Mouse (Mus musculus) heart, postnatal 25 days (tissue): Measurements from ENCODE around the gene Miga1. TPM values are rescaled to one million over a fixed set of nuclear protein-coding genes. Genes with fewer than 3 reads are reported as not detected.

ENCODE experiments used
- DNase-seq: peaks from one replicate; pipeline ENCODE4 v3.0.0; 2022; ENCODE audit warnings: low spot score
- intact Hi-C: fragments of 180-260 bp; cut with DNase I; formaldehyde crosslinking; loops from one replicate; pipeline ENCODE4 v1.15.1; 2025
- total RNA-seq, 2 experiments: library from RNA; stranded (reverse); gene quantifications; 2 replicates each; pipeline ENCODE4 v1.2.3; 2021

Gene Miga1
- total RNA-seq, 2 experiments from 2014 or later: 9.6 to 10.3 TPM

DNA sequence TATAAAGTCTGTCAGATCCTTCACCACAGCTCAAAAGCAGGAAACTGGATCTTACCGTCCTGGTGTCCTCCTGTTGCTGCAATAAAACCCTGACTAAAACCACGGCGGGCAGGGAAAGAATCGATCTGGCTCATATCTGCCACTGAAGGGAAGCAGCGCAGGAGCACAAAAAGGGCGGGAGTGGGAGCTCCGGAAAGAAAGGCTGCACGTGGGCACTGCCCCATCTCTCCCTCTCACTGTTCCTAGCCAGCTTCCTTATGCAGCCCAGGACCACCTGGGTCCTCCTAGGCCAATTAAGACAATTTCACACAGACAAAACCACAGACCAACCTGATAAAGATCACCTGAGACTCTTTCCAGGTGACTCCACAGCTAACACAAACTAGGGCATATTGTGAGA is 78.8 kb downstream of the Miga1 start:
- no peak for DNase-seq
- intact Hi-C loops: loop anchor here (5.0 to 10.0 kb wide), 2 partner anchors 136 to 493 kb away; partner anchors contain the start of gene Zzz3

DNA sequence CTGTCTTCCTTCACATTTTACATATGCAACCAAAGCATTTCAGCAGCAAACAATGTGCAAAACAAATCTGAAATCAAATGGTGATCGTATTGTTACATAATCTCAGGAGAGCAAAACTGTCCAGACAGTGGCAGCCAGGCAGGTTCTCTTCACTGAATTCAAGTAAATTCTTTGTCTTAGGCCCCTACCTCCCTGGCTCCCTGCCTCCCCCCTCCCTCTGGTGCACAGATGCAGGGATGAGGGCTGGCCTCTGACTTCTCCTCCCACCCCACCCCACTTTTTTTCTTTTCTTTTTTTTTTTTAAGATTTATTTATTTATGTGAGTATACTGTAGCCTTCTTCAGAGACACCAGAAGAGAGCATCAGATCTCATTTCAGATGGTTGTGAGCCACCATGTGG is 79.8 kb downstream of the Miga1 start:
- intact Hi-C loops: loop anchor here (1.0 to 10.0 kb wide), 3 partner anchors 55 to 494 kb away; partner anchors contain the start of gene Zzz3
- DNase-seq: no peak

DNA sequence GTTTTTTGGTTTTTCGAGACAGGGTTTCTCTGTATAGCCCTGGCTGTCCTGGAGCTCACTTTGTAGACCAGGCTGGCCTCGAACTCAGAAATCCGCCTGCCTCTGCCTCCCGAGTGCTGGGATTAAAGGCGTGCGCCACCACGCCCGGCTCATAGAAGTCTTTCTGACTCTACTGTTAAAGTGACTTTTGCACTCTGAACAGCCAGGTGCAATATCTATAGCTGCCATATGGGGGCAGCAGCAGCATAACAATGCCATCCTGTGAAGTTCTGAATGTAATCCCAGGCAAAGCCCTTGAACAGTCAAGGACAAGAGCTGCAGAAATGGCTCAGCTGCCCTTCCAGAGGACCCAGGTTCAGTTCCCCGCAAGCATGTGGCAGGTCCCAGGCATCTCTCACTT is 80.8 kb downstream of the Miga1 start:
- intact Hi-C loops: loop anchor here (2.0 kb wide), 1 partner anchor 49 kb away; no protein-coding TSS in a partner anchor
- peak; percentile 35 for DNase-seq

DNA sequence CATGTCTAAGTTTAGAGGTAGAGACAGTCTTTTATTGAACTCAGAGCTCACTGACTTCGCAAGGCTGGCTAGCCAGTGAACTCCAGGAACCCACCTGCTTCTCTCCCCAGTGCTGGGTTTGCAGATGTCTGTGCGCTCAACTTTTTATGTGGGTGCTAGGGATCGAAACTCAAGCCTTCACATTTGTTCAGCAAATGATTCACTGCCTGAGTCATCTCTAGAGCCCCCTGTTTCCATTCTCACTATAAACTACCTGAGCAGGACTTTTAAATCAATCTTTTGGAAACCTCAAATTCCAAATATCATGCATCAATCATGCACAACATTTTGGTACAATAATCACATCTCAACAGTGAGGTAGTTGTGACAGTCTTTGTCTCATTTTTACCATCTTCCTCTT is 82.7 kb downstream of the Miga1 start:
- intact Hi-C loops: no loop called here

DNA sequence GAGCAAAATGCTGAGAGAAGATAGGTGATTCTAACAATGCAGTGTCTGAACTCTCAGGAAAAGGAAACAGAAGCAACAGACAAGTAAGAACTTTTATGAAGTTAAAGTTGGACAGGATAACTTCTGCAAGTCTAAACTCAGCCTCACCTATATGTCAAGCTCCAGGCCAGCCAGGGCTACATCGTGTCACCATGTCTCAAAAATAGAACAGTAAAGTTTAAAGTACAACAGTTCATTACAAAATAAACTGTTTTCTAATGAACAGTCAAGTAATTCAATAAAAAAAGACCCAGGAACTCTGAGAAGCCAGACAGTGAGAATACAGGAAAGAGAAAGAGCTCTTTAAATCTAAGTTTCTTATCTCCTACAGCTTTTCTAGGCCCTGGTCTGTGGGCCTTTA is 89.7 kb downstream of the Miga1 start:
- no peak for DNase-seq
- intact Hi-C loops: no loop called here

More for the DNA sequence above, 82.7 kb downstream of the Miga1 start:
- no peak for DNase-seq

DNA sequence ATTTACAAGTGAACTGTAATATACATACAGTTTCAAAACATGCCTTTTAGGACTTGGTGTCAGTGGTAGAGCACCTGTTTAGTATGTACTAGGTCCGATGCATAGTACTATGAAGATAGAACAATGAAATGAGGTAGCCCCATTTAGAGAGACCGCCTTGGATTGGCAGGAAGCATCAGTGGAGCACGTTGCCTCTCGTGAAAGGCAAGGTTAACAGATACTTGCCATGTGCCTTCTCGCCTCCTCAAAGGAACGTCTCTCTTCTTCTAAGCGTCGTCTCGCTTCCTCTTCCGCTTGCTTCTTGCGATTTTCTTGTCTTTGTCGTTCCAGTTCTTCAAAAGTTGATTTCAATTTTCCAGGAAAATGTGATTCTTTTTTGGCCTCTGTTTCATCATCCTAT is 92.5 kb downstream of the Miga1 start:
- no peak for DNase-seq
- intact Hi-C loops: no loop called here

DNA sequence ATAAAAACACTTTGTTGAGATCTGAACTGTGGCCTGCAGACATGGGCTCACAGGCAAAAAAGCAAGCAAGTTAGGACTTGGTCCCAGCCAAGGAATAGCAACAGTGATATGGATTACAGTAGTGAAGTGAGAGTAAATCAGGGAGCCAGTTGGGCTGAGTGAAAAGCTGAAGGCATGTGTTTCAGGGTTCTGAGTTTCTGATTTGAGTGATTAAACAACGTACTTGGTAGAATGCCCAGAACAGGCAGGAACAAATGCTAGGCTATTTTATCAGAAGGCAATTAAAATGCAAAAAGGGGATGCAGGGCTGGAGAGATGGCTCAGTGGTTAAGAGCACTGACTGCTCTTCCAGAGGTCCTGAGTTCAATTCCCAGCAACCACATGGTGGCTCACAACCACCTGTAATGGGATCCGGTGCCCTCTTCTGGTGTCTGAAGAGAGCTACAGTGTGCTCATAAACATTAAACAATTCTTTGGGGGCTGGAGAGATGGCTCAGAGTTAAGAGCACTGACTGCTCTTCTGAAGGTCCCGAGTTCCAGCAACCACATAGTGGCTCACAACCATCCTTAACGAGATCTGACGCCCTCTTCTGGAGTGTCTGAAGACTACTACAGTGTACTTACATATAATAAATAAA is 94.8 kb downstream of the Miga1 start:
- no peak for DNase-seq

DNA sequence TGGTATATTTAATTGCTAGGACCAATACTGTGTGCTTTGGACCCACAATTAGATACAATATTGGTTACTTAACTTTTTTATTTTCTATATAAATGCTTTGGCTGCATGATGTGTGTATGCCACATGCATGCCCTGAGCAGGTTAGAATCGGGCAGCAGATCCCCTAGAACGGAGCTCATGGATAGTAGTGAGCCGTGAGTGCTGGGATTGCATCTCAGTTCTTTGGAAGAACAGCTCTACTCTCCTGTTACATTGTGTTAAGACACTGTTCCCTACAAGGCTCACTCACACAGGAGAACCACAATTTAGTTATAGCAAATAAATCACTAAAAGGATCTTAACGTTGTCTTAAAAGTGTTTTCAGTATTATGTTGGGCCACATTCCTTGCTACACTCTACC is 96.9 kb downstream of the Miga1 start:
- no peak for DNase-seq
- intact Hi-C loops: no loop called here

More for the DNA sequence above, 94.8 kb downstream of the Miga1 start:
- intact Hi-C loops: no loop called here

DNA sequence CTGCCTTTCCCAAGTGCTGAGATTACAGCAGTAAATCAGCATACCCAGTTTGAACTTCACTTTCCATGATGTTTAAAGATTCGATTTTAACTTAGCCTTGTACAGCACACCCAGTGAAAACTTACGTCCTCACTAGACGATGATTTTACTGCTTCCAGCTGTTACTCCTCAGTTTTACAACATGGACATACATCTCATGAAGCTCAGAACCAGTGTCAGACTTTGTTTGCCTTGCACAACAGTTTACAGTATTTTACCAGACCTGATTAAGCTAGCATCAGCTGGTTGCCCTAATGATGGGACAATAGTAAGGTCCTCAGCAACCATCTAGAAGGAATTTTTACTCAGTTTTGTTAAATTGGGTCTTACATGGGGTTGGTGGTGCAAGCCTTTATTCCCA is 99.1 kb downstream of the Miga1 start:
- no peak for DNase-seq
- intact Hi-C loops: no loop called here

DNA sequence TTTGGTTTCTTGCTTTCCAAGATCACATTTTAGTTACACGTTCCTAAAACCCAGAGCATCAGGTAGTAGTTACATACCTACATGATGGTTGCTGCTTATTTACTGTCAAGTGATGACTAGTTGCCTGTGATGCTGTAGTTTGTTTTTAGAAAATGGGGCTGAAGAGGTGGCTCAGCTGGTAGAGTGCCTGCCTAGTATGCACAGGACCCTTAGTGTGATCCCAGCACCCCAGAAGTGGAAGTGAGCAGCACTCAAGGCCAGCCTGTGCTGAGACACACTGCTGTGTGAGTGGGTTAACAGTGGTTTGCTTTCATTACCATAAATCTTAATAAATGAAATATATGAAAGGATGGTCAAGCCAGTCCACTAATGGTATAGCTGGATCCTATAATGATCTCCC is 100.6 kb downstream of the Miga1 start:
- intact Hi-C loops: no loop called here
- no peak for DNase-seq

DNA sequence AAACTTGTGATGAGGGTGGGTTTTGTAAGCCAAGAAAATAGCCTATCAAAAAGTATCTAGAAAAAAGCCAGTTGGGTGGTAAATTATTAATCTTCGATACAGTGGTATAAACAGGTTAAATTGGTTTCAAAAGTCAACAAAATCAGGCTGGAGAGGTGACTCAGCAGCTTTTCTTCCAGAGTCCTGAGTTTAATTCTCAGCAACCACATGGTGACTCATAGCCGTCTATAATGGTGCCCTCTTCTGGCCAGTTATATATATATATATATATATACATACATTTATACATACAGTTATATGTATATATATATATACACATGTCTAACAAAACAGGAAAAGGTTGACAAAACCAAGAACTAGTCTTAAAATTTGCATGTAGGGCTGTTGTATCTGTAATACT is 101.4 kb downstream of the Miga1 start:
- intact Hi-C loops: no loop called here
- DNase-seq: no peak

DNA sequence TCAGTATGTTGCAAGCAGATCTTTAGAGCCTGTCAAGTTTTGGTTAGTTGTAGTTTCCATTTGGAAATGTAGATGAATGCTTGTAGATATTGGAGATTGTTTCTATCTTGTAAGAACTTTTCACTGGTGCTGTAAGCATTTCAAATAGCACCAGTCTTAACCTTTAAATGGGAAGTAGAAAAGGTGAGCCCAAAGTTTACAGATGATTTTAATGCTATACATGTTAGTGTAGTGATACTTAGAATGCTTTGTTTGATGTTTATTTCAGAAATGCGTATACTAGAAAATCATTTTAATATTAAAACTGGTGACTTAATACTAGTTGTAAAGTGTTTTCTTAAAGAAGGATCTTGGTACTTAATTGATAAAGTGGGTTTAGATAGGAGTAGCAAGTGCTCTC is 104.4 kb downstream of the Miga1 start:
- no peak for DNase-seq
- intact Hi-C loops: loop anchor here (2.0 kb wide), 1 partner anchor 17 kb away; no protein-coding TSS in a partner anchor

DNA sequence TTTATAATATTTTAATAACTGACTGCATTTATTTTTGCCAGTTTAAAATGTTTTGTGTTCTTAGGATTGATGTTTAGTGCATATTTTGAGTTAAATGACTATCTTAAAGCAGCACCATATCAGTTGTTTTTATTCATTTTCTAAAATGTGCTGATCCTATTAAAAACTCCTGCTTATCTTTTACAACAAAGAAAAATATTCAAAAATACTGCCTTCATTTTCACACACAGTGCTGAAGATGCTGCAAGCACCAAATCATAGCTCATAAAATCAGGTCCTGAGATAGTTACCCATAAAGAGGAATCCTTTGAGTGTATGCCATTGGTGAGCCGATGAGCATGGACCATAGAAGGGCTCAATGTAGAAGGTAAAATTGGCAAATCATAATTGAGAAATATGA is 105.0 kb downstream of the Miga1 start:
- DNase-seq: no peak
- intact Hi-C loops: loop anchor here (2.0 kb wide), 1 partner anchor 16 kb away; no protein-coding TSS in a partner anchor

DNA sequence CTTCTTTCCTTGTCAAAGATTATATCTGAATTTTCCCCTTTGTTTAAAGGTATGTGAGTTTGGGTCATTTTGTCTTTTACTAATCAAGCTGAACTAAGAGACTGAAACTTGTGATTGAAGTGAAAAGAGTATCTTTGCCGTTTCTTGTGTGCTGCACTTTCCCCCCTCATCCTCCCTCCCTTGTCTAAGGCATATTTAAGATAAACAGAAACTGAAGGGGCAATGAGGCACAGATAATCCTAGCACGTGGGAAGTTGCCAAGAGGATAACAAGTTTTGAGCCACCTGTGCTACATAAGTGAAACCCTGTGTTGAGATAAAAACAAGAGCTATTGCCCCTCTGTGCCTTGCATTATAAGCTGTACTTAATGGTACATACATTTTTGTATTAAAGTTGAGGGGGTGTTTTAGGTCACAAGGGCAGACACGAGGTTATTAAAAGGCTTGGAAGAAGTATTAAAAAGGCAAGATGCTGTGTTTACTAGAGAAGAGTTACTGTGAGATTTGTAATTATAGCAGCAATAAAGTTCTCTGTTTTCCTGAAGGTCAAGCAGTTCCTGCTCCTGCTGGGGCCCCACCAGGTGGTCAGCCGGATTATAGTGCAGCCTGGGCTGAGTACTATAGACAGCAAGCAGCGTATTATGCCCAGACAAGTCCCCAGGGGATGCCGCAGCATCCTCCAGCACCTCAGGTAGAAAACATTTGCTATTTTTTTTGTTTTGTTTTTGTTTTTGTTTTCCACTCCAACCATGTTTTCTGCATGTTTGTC is 108.7 kb downstream of the Miga1 start:
- no peak for DNase-seq
- intact Hi-C loops: no loop called here

DNA sequence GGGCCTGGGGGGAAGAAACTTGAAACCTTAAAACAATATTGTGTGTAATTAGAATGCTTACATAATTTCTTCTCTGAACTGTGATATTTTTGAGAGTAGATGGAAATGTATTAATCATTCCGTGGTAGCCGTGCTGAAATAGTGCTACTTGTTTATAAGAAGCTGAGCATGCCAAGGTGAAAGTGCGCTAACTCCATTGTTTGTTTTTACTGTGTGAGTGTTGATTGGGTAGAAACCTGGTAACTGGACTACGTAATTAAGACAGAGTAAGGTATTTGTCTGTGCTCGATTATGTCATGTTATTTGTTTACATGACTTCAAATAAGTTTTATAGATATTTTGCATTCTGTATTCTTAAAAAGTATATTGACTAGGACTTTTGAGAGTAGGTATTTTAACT is 110.9 kb downstream of the Miga1 start:
- DNase-seq: no peak
- intact Hi-C loops: no loop called here

DNA sequence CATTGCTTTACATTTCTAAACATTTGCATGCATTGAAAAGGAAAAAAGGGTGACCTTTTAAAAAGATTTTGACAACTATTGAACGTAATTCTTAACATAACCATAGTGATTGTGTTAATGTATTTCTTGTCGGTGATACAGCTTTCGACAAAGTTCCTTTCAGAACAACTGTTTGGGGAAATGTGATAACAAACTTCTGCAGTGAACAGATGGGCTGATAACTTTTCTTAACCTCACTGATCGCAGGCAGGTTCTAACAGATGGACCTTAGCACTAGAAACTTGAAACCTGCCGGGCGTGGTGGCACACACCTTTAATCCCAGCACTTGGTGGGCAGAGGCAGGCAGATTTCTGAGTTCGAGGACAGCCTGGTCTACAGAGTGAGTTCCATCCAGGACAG is 111.4 kb downstream of the Miga1 start:
- intact Hi-C loops: no loop called here
- DNase-seq: no peak

DNA sequence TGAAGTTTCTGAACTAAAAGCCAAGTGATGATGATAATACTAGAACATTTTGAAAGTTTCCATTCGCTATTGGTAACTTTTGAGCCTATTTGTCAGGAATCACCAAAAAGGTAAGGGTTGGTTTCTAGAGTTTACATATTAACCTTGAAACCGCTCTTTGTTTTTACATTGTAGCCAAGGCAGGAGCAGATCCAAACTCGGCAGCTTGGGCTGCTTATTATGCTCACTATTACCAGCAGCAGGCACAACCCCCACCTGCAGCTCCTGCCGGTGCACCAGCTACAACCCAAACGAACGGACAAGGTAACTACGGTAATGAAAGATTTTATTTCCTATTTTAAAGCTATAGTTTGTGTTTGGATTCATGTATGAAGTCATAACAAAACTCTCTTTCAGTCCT is 114.3 kb downstream of the Miga1 start:
- intact Hi-C loops: no loop called here
- DNase-seq: no peak

DNA sequence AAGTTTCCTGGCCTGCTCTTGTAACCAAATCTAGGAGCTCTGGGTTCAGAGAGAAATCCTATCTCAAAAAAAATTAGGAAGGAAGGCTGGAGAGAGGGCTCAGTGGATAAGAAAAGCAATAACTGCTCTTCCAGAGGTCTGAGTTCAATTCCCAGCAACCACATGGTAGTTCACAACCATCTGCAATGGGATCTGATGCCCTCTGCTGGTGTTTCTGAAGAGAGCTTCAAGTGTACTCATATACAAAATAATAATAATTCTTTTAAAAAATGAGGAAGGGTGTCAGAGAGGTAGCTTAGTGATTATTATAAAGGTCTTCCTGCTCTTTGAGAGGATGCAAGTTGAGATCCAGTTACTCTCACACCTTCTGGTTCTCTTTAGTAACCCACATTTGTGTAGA is 115.3 kb downstream of the Miga1 start:
- no peak for DNase-seq
- intact Hi-C loops: no loop called here
